Mouse (Mus musculus): ENCODE results near the gene Olfr1290. TPM values are rescaled to one million over a fixed set of nuclear protein-coding genes. Genes with fewer than 3 reads are reported as not detected.

The Olfr1290 gene
- not detected in 2 replicates for polyA plus RNA-seq (2014; fragmentation: Nextera tagmentation; extraction: Ambion mirVana)

GRCm38 (mm10) chr2:111493729-111494128 lies at the start of gene Olfr1290:
Gene Olfr1290 (minus strand): TSS chr2:111493829.
- DNase-seq (ENCODE audit: low spot score) (no peak), ATAC-seq (replicated peaks; ENCODE audit: low FRiP score) (no peak)
- no peak within 1 kb of the TSS for H3K27ac ChIP-seq (ENCODE audit: low read depth, low read length)
- no peaks in the 10 kb centered on the region for H3K4me1 ChIP-seq (replicated peaks; ENCODE audit: control insufficient read depth, insufficient read depth, low read length)
- no peak within 1 kb of the TSS for H3K4me3 ChIP-seq (ENCODE audit: low read depth, low read length)
- no peaks in the 10 kb centered on the region for H3K9me3 ChIP-seq (ENCODE audit: control insufficient read depth, low read length)
- no peaks in the 10 kb centered on the region for H3K27me3 ChIP-seq (replicated peaks; ENCODE audit: control insufficient read depth, insufficient read depth, low read length)
- 69% methylated on average over 5 of the region's 5 CpGs for WGBS
- H3K36me3 ChIP-seq (ENCODE audit: control insufficient read depth, insufficient read depth, low read length) = no peaks in the 10 kb centered on the region
- no peak within 1 kb of the TSS for H3K4me2 ChIP-seq
- H3K9ac ChIP-seq (ENCODE audit: low read depth, low read length) = no peak within 1 kb of the TSS

GRCm38 (mm10) chr2:111540191-111540590 lies 46.6 kb upstream of the Olfr1290 start, which contains the start of gene Olfr1294:
Gene Olfr1294 (minus strand): TSS chr2:111540291.
- no peak within 1 kb of the TSS for H3K4me2 ChIP-seq
- no peak within 1 kb of the TSS for H3K27ac ChIP-seq (ENCODE audit: low read depth, low read length)
- H3K9ac ChIP-seq (ENCODE audit: low read depth, low read length) = no peak within 1 kb of the TSS
- no peaks in the 10 kb centered on the region for H3K9me3 ChIP-seq (ENCODE audit: control insufficient read depth, low read length)
- 52% methylated on average over 1 of the region's 1 CpGs for WGBS
- no peaks in the 10 kb centered on the region for H3K4me1 ChIP-seq (replicated peaks; ENCODE audit: control insufficient read depth, insufficient read depth, low read length)
- no peak within 1 kb of the TSS for H3K4me3 ChIP-seq (ENCODE audit: low read depth, low read length)
- DNase-seq (ENCODE audit: low spot score) (no peak), ATAC-seq (replicated peaks; ENCODE audit: low FRiP score) (no peak)
- H3K27me3 ChIP-seq (replicated peaks; ENCODE audit: control insufficient read depth, insufficient read depth, low read length) = no peaks in the 10 kb centered on the region
- no peaks in the 10 kb centered on the region for H3K36me3 ChIP-seq (ENCODE audit: control insufficient read depth, insufficient read depth, low read length)

- WGBS = 74% methylated on average over 1 of the region's 1 CpGs
- Histone ChIP-seq H3K4me1 (replicated peaks; ENCODE audit: control insufficient read depth, insufficient read depth, low read length) (no peaks in the 10 kb centered on the region), H3K27ac (ENCODE audit: low read depth, low read length) (no peak within 1 kb of the TSS), H3K9me3 (ENCODE audit: control insufficient read depth, low read length) (no peaks in the 10 kb centered on the region), H3K4me2 (no peak within 1 kb of the TSS), H3K4me3 (ENCODE audit: low read depth, low read length) (no peak within 1 kb of the TSS), H3K9ac (ENCODE audit: low read depth, low read length) (no peak within 1 kb of the TSS), H3K36me3 (ENCODE audit: control insufficient read depth, insufficient read depth, low read length) (no peaks in the 10 kb centered on the region), H3K27me3 (replicated peaks; ENCODE audit: control insufficient read depth, insufficient read depth, low read length) (no peaks in the 10 kb centered on the region)
- no peak for DNase-seq (ENCODE audit: low spot score)
- no peak for ATAC-seq (replicated peaks; ENCODE audit: low FRiP score)
Observed at GRCm38 (mm10) chr2:111524903-111525302, 31.3 kb upstream of the Olfr1290 start, which contains the start of gene Olfr1293-ps. Gene Olfr1293-ps (plus strand): TSS chr2:111525203.

GRCm38 (mm10) chr2:111517451-111517850 lies 23.8 kb upstream of the Olfr1290 start:
- Histone ChIP-seq H3K4me2 (no peak overlapping the region), H3K9ac (ENCODE audit: low read depth, low read length) (no peak overlapping the region), H3K9me3 (ENCODE audit: control insufficient read depth, low read length) (no peaks in the 10 kb centered on the region), H3K4me3 (ENCODE audit: low read depth, low read length) (no peak overlapping the region), H3K27me3 (replicated peaks; ENCODE audit: control insufficient read depth, insufficient read depth, low read length) (no peaks in the 10 kb centered on the region), H3K36me3 (ENCODE audit: control insufficient read depth, insufficient read depth, low read length) (no peaks in the 10 kb centered on the region), H3K4me1 (replicated peaks; ENCODE audit: control insufficient read depth, insufficient read depth, low read length) (no peaks in the 10 kb centered on the region), H3K27ac (ENCODE audit: low read depth, low read length) (no peak overlapping the region)
- WGBS = 86% methylated on average over 10 of the region's 10 CpGs
- ATAC-seq (replicated peaks; ENCODE audit: low FRiP score) (no peak), DNase-seq (ENCODE audit: low spot score) (no peak)

GRCm38 (mm10) chr2:111496880-111497279 lies 3.3 kb upstream of the Olfr1290 start, which contains the start of gene Olfr1291-ps1:
Gene Olfr1291-ps1 (plus strand): TSS chr2:111497180.
- no peak within 1 kb of the TSS for H3K27ac ChIP-seq (ENCODE audit: low read depth, low read length)
- no peaks in the 10 kb centered on the region for H3K9me3 ChIP-seq (ENCODE audit: control insufficient read depth, low read length)
- H3K27me3 ChIP-seq (replicated peaks; ENCODE audit: control insufficient read depth, insufficient read depth, low read length) = no peaks in the 10 kb centered on the region
- no peaks in the 10 kb centered on the region for H3K4me1 ChIP-seq (replicated peaks; ENCODE audit: control insufficient read depth, insufficient read depth, low read length)
- no peak for ATAC-seq (replicated peaks; ENCODE audit: low FRiP score)
- no peak within 1 kb of the TSS for H3K4me2 ChIP-seq
- no peak within 1 kb of the TSS for H3K9ac ChIP-seq (ENCODE audit: low read depth, low read length)
- no peak for DNase-seq (ENCODE audit: low spot score)
- H3K4me3 ChIP-seq (ENCODE audit: low read depth, low read length) = no peak within 1 kb of the TSS
- H3K36me3 ChIP-seq (ENCODE audit: control insufficient read depth, insufficient read depth, low read length) = no peaks in the 10 kb centered on the region
- 91% methylated on average over 3 of the region's 3 CpGs for WGBS

- H3K9me3 ChIP-seq (ENCODE audit: control insufficient read depth, low read length) = no peaks in the 10 kb centered on the region
- no peak within 1 kb of the TSS for H3K27ac ChIP-seq (ENCODE audit: low read depth, low read length)
- no peaks in the 10 kb centered on the region for H3K36me3 ChIP-seq (ENCODE audit: control insufficient read depth, insufficient read depth, low read length)
- 77% methylated on average over 1 of the region's 1 CpGs for WGBS
- H3K4me2 ChIP-seq = no peak within 1 kb of the TSS
- H3K4me3 ChIP-seq (ENCODE audit: low read depth, low read length) = no peak within 1 kb of the TSS
- no peaks in the 10 kb centered on the region for H3K27me3 ChIP-seq (replicated peaks; ENCODE audit: control insufficient read depth, insufficient read depth, low read length)
- no peak for ATAC-seq (replicated peaks; ENCODE audit: low FRiP score)
- no peak for DNase-seq (ENCODE audit: low spot score)
- H3K4me1 ChIP-seq (replicated peaks; ENCODE audit: control insufficient read depth, insufficient read depth, low read length) = no peaks in the 10 kb centered on the region
- no peak within 1 kb of the TSS for H3K9ac ChIP-seq (ENCODE audit: low read depth, low read length)
Observed at GRCm38 (mm10) chr2:111480519-111480918, 13.1 kb downstream of the Olfr1290 start, which contains the start of gene Olfr1289. Gene Olfr1289 (plus strand): TSS chr2:111480819.

GRCm38 (mm10) chr2:111473801-111474200 lies 19.8 kb downstream of the Olfr1290 start, which contains the start of gene Olfr1288:
Gene Olfr1288 (plus strand): TSS chr2:111474101.
- Histone ChIP-seq H3K27me3 (replicated peaks; ENCODE audit: control insufficient read depth, insufficient read depth, low read length) (no peaks in the 10 kb centered on the region), H3K9me3 (ENCODE audit: control insufficient read depth, low read length) (no peaks in the 10 kb centered on the region), H3K4me1 (replicated peaks; ENCODE audit: control insufficient read depth, insufficient read depth, low read length) (no peaks in the 10 kb centered on the region), H3K36me3 (ENCODE audit: control insufficient read depth, insufficient read depth, low read length) (no peaks in the 10 kb centered on the region), H3K9ac (ENCODE audit: low read depth, low read length) (no peak within 1 kb of the TSS), H3K4me2 (no peak within 1 kb of the TSS), H3K4me3 (ENCODE audit: low read depth, low read length) (no peak within 1 kb of the TSS), H3K27ac (ENCODE audit: low read depth, low read length) (no peak within 1 kb of the TSS)
- ATAC-seq (replicated peaks; ENCODE audit: low FRiP score) (no peak), DNase-seq (ENCODE audit: low spot score) (no peak)
- WGBS = 88% methylated on average over 1 of the region's 1 CpGs

- Histone ChIP-seq H3K36me3 (ENCODE audit: control insufficient read depth, insufficient read depth, low read length) (no peaks in the 10 kb centered on the region), H3K4me2 (no peak within 1 kb of the TSS), H3K4me1 (replicated peaks; ENCODE audit: control insufficient read depth, insufficient read depth, low read length) (no peaks in the 10 kb centered on the region), H3K4me3 (ENCODE audit: low read depth, low read length) (no peak within 1 kb of the TSS), H3K9me3 (ENCODE audit: control insufficient read depth, low read length) (no peaks in the 10 kb centered on the region), H3K27me3 (replicated peaks; ENCODE audit: control insufficient read depth, insufficient read depth, low read length) (no peaks in the 10 kb centered on the region), H3K9ac (ENCODE audit: low read depth, low read length) (no peak within 1 kb of the TSS), H3K27ac (ENCODE audit: low read depth, low read length) (no peak within 1 kb of the TSS)
- DNase-seq (ENCODE audit: low spot score) = no peak
- WGBS = 54% methylated on average over 1 of the region's 1 CpGs
- ATAC-seq (replicated peaks; ENCODE audit: low FRiP score) = no peak
Observed at GRCm38 (mm10) chr2:111448842-111449241, 44.8 kb downstream of the Olfr1290 start, which contains the start of gene Olfr1287. Gene Olfr1287 (plus strand): TSS chr2:111449142.
